Mouse (Mus musculus) bone marrow macrophage, adult 2 months (primary cell): ENCODE data around the gene Utp4.

Experiments used
- CTCF ChIP-seq: IDR thresholded peaks from 2 replicates; pipeline ENCODE4 v1.5.1; 2012; ENCODE audit warnings: low read depth, mild to moderate bottlenecking, low read length, moderate library complexity
- POLR2A ChIP-seq: IDR thresholded peaks from 2 replicates; pipeline ENCODE4 v1.6.1; 2012; ENCODE audit warnings: mild to moderate bottlenecking, low read depth, low read length, borderline replicate concordance

DNA sequence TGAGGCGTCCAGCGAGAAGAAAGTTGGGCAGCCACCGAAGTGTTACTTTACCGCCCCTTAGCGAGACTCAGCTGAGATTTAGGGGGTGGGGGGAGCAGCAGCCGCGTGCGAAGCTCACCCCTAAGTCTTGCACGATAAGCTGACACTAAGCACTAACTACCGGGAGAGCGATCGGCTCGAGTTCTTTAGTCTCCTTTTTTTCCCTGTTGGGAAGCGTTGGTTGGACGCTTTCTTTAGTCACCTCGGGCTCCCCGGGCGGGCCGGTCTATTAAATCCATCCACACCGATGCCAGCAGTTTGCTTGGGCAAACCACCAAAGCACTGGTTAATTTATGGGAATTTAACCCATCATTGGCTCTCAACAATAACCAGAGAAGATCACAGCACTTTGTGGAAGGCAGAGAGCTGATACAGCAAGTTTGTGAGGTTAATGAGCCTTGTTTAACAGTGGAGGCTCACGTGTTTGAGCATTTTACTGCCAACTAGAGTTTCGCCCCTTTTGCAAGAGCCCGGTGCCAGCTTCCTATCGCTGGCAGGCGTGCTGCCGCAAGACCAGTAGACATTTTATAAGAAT lies 43.1 kb downstream of the Utp4 start:
- TF ChIP-seq CTCF = no peak
- no peak for TF ChIP-seq POLR2A
